Mouse (Mus musculus) bone marrow, adult 2 months (tissue): ENCODE results near the gene Hspa12a. TPM values are rescaled to one million over a fixed set of nuclear protein-coding genes. Genes with fewer than 3 reads are reported as not detected.

Source experiments
- H3K27ac ChIP-seq: fragments of 200-500 bp; 2 replicates; pipeline ENCODE4 v1.5.1; 2012; ENCODE audit warnings: low read depth, mild to moderate bottlenecking, control low read depth, inconsistent platforms, low read length; ENCODE audit not compliant: control insufficient read depth, poor library complexity, insufficient read depth
- H3K4me1 ChIP-seq: fragments of 200-500 bp; 2 replicates; pipeline ENCODE4 v1.6.1; 2011; ENCODE audit warnings: low read length; ENCODE audit not compliant: control insufficient read depth, insufficient read depth
- H3K4me3 ChIP-seq: fragments of 200-500 bp; replicated peaks from 2 replicates; pipeline ENCODE3; 2011; ENCODE audit warnings: mild to moderate bottlenecking, low read depth, low read length, control low read depth; ENCODE audit not compliant: control insufficient read depth
- CTCF ChIP-seq: fragments of 200-500 bp; IDR thresholded peaks from 2 replicates; pipeline ENCODE4 v1.5.1; 2011; ENCODE audit warnings: low read length, control low read depth; ENCODE audit not compliant: control insufficient read depth, insufficient read depth
- POLR2A ChIP-seq: fragments of 200-500 bp; IDR thresholded peaks from 2 replicates; pipeline ENCODE4 v1.6.1; 2011; ENCODE audit warnings: low read depth, mild to moderate bottlenecking, control low read depth, low read length, borderline replicate concordance; ENCODE audit not compliant: control insufficient read depth
- WGBS: fragments of 180-500 bp; shearing (Covaris S2); methylation state at CpG from one replicate; pipeline ENCODE4 v1.1.7; 2018; 5-methylcytosine and 5-hydroxymethylcytosine counted together
- polyA plus RNA-seq: library from polyadenylated mRNA; stranded (reverse); fragments of >200 nt; gene quantifications from 2 replicates; pipeline ENCODE4 v1.2.4, GENCODE M21; 2011; ENCODE audit warnings: low replicate concordance; ENCODE audit not compliant: missing spikeins, insufficient read depth, insufficient read length

The Hspa12a gene
- polyA plus RNA-seq, 1 experiment = 2.3 TPM

DNA sequence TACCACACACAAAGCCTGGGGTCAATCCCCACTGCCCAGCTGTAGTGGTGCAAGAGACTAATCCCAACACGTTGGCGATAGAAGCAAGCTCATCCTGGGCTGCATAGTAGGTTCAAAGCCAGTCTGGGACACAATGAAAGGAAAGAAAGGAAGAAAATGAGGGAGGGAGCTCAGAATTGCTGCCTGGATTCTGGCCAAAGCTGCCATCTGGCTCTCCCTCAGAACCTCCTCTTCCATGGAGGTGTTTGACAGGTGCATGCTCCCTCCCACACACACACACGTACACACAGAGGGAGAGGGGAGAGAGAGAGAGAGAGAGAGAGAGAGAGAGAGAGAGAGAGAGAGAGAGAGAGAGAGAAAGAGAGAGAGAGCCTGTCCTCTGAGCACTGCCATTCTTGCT is 47.2 kb downstream of the Hspa12a start:
- TF ChIP-seq CTCF (no peak), POLR2A (no peak)
- Histone ChIP-seq H3K4me1 (no peaks in the 10 kb centered on the region), H3K4me3 (no peak overlapping the region), H3K27ac (no peak overlapping the region)
- 72% methylated on average over 3 of the region's 3 CpGs for WGBS

DNA sequence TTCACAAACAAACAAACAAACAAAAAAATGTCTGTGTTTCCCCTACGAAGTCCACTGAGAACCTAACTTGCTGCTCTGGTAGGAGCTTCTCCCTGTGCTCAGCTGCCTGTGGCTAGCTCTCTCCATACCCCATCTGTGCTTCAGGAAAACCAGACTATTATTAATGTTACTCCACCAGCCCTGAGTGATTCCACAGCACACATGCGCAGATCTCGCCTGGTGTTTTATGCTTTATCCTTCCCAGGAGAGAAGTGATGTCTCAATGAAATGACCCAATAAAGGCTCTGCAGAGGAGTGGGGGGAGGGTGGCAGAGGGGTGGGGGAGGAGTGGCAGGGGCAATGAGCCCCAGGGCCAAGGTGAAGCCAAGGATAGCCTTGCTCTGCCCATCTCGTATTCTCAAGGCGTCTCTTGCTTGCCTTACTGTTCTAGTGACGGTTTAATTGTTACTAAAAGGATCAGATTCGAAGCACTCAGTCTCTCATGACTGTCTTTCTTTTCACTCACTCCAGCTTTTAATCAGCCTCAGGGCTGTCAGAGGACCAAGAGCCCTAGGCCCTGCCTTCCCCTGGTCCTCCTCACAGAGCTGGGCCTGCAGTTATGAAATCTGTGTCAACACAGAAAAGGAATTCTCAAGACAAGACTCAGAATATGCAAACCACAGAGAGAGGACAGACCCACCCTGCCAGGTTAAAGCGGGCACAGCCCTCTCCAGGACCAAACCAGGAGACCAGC is 54.0 kb downstream of the Hspa12a start:
- no peak for TF ChIP-seq CTCF
- TF ChIP-seq POLR2A = no peak
- no peak overlapping the region for H3K4me3 ChIP-seq
- no peaks in the 10 kb centered on the region for H3K4me1 ChIP-seq
- no peak overlapping the region for H3K27ac ChIP-seq
- 74% methylated on average over 8 of the region's 8 CpGs for WGBS

- H3K4me1 ChIP-seq = no peaks in the 10 kb centered on the region
- H3K27ac ChIP-seq = no peak overlapping the region
- no peak overlapping the region for H3K4me3 ChIP-seq
- TF ChIP-seq CTCF (peak; percentile 27; the same call in 1 of the 2 replicates), POLR2A (no peak)
- 57% methylated on average over 7 of the region's 7 CpGs for WGBS
Measured at GRCm38 (mm10) chr19:58886467-58886866, 57.0 kb downstream of the Hspa12a start.

DNA sequence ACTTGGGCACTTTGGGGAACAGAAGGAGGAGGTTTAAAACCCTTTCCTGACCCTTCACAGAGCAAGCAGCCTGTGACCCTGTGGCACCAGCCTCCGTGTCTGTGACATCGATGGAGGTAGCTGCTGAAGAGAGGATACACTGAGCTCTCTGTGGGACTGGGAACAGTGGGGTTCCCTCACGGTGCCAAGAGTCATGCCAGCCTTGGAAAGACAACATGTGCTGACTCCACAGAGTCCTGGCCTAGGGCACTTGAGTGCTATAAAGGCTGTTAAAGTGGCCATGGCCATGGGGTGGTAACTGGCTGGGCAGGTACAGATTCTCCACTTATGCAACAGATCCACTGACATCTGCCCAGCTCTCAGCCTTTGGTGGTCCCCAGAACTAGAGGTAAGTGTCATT is 60.0 kb downstream of the Hspa12a start:
- H3K4me3 ChIP-seq = no peak overlapping the region
- no peak for TF ChIP-seq CTCF
- no peak for TF ChIP-seq POLR2A
- 69% methylated on average over 3 of the region's 3 CpGs for WGBS
- H3K27ac ChIP-seq = no peak overlapping the region
- H3K4me1 ChIP-seq = no peaks in the 10 kb centered on the region

DNA sequence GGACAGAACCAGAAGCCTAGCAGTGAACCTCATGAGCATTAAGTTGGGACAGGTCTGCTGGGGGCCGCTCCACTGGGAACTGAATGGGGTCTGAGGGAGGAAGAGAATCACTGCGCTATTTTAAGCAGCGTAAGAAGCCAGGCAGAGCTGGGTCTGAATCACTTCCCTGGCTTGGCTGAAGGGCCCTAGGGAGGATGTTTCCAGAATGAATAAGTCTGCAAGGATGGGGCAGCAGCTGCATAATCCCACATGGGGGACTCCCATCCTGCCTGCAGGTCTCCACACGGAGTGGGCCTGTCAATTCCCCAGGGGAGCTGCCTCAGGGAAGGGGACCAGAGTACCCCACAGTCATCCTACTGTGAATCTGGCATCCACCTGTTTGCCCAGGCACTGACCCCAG is 61.1 kb downstream of the Hspa12a start:
- TF ChIP-seq CTCF (no peak), POLR2A (no peak)
- 72% methylated on average over 4 of the region's 4 CpGs for WGBS

GRCm38 (mm10) chr19:58879330-58879957 is 64.0 kb downstream of the Hspa12a start:
- no peak overlapping the region for H3K27ac ChIP-seq
- TF ChIP-seq POLR2A (no peak), CTCF (no peak)
- no peak overlapping the region for H3K4me3 ChIP-seq
- H3K4me1 ChIP-seq = no peaks in the 10 kb centered on the region
- 85% methylated on average over 7 of the region's 7 CpGs for WGBS

More for the DNA sequence above, 61.1 kb downstream of the Hspa12a start:
- H3K27ac ChIP-seq = no peak overlapping the region
- H3K4me3 ChIP-seq = no peak overlapping the region
- H3K4me1 ChIP-seq = no peaks in the 10 kb centered on the region

- Histone ChIP-seq H3K27ac (no peak overlapping the region), H3K4me3 (no peak overlapping the region), H3K4me1 (no peaks in the 10 kb centered on the region)
- TF ChIP-seq CTCF (no peak), POLR2A (no peak)
- WGBS = 89% methylated on average over 2 of the region's 2 CpGs
Measured at GRCm38 (mm10) chr19:58878560-58878959, 64.9 kb downstream of the Hspa12a start.

DNA sequence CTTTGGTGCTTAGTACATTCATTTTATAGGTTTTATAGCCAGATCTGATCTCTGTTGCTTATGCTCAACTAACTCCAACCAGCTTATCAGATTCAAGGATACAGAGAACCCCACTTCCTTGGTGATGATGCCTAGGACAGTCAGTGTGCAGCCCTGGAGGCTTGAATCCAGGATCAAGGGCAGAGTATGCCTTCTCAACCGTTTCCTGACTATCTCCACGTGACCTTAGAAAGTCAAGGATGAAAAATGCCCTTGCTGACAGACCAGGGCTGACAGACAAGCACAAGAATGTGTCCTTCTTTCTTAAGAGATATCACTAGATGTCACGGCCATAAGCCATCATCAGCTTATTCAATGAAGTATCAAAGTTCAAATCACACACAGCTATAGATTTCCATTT is 69.9 kb downstream of the Hspa12a start:
- Histone ChIP-seq H3K4me1 (no peaks in the 10 kb centered on the region), H3K27ac (no peak overlapping the region), H3K4me3 (no peak overlapping the region)
- no peak for TF ChIP-seq CTCF
- TF ChIP-seq POLR2A = no peak
- WGBS = 65% methylated on average over 3 of the region's 3 CpGs
